Mouse (Mus musculus) small intestine, adult 2 months (tissue): ENCODE measurements around the gene Armc8.

ENCODE experiments used
- CTCF ChIP-seq: fragments of 200-500 bp; IDR thresholded peaks from 2 replicates; pipeline ENCODE4 v1.5.1; 2012; ENCODE audit warnings: low read depth, mild to moderate bottlenecking, control low read depth, inconsistent platforms, low read length, moderate library complexity, mixed read lengths; ENCODE audit not compliant: insufficient replicate concordance, insufficient read length; ENCODE audit errors: extremely low read depth
- POLR2A ChIP-seq: fragments of 200-500 bp; IDR thresholded peaks from 2 replicates; pipeline ENCODE4 v1.6.1; 2012; ENCODE audit warnings: low read depth, mild to moderate bottlenecking, control low read depth, inconsistent platforms, low read length, moderate library complexity

GRCm38 (mm10) chr9:99432478-99432877, 136.2 kb downstream of the Armc8 start:
- no peak for TF ChIP-seq CTCF
- TF ChIP-seq POLR2A = no peak
